Mouse (Mus musculus) midbrain, embryonic 16.5 days (tissue): ENCODE data around the gene Mast1. TPM values are rescaled to one million over a fixed set of nuclear protein-coding genes. Genes with fewer than 3 reads are reported as not detected.

Experiments used
- ATAC-seq: fragments of 200-750 bp; cut with Nextera tagmentation; 2 replicates; pipeline ENCODE4 v1.8.0; 2017; ENCODE audit warnings: moderate TSS enrichment
- H3K27ac ChIP-seq: fragments of 300-500 bp; sonication (generic); 2 replicates; pipeline ENCODE4 v1.5.1; 2014; ENCODE audit warnings: mild to moderate bottlenecking, low read length, mixed read lengths
- H3K27me3 ChIP-seq: fragments of 300-500 bp; sonication (generic); 2 replicates; pipeline ENCODE4 v1.6.1; 2014; ENCODE audit warnings: low read depth, low read length, mixed read lengths; ENCODE audit not compliant: control insufficient read depth, insufficient read depth
- H3K36me3 ChIP-seq: fragments of 300-500 bp; sonication (generic); 2 replicates; pipeline ENCODE4 v1.6.1; 2014; ENCODE audit warnings: mild to moderate bottlenecking, low read length, moderate library complexity, mixed read lengths; ENCODE audit not compliant: control insufficient read depth, insufficient read depth
- H3K4me1 ChIP-seq: fragments of 300-500 bp; sonication (generic); 2 replicates; pipeline ENCODE4 v1.6.1; 2014; ENCODE audit warnings: mild to moderate bottlenecking, low read length, mixed read lengths; ENCODE audit not compliant: control insufficient read depth, insufficient read depth
- H3K4me2 ChIP-seq: fragments of 300-500 bp; sonication (generic); 2 replicates; pipeline ENCODE4 v1.6.1; 2014; ENCODE audit warnings: mild to moderate bottlenecking, low read length, mixed read lengths
- H3K4me3 ChIP-seq: fragments of 300-500 bp; sonication (generic); 2 replicates; pipeline ENCODE4 v1.5.1; 2014; ENCODE audit warnings: low read depth, mild to moderate bottlenecking, low read length, moderate library complexity, mixed read lengths
- H3K9ac ChIP-seq: fragments of 300-500 bp; sonication (generic); 2 replicates; pipeline ENCODE4 v1.6.1; 2014; ENCODE audit warnings: low read depth, low read length, mixed read lengths
- H3K9me3 ChIP-seq: fragments of 300-500 bp; sonication (generic); replicated peaks from 2 replicates; pipeline ENCODE4 v1.6.1; 2014; ENCODE audit warnings: mild to moderate bottlenecking, low read length, mixed read lengths; ENCODE audit not compliant: control insufficient read depth, poor library complexity, severe bottlenecking
- WGBS: fragments of 180-500 bp; shearing (Covaris S2); extraction: QIAGEN DNeasy Blood & Tissue Kit; methylation state at CpG from one replicate; pipeline ENCODE4 v1.1.7; 2014; 5-methylcytosine and 5-hydroxymethylcytosine counted together
- polyA plus RNA-seq: library from polyadenylated mRNA; unstranded; fragments of >200 nt; fragmentation: Nextera tagmentation; extraction: Ambion mirVana; gene quantifications from 2 replicates; pipeline ENCODE4 v1.2.1, GENCODE M21; 2015

Mast1 gene
- polyA plus RNA-seq, 1 experiment from 2014 or later = 85.7 TPM

DNA sequence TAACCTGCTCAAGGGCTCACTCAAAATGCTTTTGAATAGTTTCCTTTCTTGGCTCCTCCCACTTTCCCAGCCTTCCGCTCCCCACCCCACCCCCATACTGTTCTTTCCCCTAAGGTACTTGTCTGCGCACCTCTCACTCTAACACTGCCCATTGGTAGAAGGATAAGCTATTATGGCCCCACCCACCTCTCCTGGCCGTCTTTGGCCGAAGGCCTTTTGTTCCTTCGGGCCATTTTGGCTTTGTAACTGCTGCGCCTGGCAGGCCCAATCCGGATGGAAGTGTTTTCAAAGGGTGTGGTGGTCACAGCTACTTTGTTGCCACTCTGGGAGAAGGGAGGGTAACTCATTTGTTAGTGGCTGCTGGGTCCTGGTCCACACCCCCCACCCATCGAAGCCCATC is 21.9 kb downstream of the Mast1 start:
- peaks cover 2% of the 10 kb centered on the region; the same call in 1 of the 2 replicates for H3K4me1 ChIP-seq
- H3K27me3 ChIP-seq = peaks cover 9% of the 10 kb centered on the region; the same call in 1 of the 2 replicates
- peaks cover 70% of the 10 kb centered on the region for H3K36me3 ChIP-seq
- no peak overlapping the region for H3K27ac ChIP-seq
- H3K4me2 ChIP-seq = no peak overlapping the region
- 90% methylated on average over 8 of the region's 8 CpGs for WGBS
- no peak overlapping the region for H3K9ac ChIP-seq
- H3K9me3 ChIP-seq = no peaks in the 10 kb centered on the region
- no peak overlapping the region for H3K4me3 ChIP-seq
- ATAC-seq = no peak

DNA sequence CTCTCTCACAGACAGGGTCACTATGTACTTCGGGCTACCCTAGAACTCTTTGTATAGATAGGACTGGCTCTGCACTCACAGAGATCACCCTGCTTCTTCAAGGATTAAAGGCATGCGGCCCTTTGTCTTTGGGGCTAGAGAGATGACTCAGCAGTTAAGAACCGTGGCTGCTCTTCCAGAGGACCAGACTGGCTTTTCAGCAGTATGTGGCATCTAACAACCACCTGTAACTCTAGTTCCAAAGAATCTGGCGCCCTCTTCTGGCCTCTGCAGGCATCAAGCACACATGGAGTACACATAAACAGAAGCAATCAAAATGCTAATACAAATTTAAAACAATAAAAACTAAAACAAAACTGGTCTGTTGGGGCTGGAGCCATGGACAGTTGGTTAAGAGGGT is 23.2 kb downstream of the Mast1 start:
- Histone ChIP-seq H3K36me3 (peaks cover 61% of the 10 kb centered on the region), H3K27ac (no peak overlapping the region), H3K4me3 (no peak overlapping the region), H3K9me3 (no peaks in the 10 kb centered on the region), H3K4me2 (no peak overlapping the region), H3K9ac (no peak overlapping the region), H3K4me1 (peaks cover 2% of the 10 kb centered on the region; the same call in 1 of the 2 replicates), H3K27me3 (peaks cover 11% of the 10 kb centered on the region; the same call in 1 of the 2 replicates)
- no peak for ATAC-seq
- WGBS = 36% methylated on average over 4 of the region's 4 CpGs

DNA sequence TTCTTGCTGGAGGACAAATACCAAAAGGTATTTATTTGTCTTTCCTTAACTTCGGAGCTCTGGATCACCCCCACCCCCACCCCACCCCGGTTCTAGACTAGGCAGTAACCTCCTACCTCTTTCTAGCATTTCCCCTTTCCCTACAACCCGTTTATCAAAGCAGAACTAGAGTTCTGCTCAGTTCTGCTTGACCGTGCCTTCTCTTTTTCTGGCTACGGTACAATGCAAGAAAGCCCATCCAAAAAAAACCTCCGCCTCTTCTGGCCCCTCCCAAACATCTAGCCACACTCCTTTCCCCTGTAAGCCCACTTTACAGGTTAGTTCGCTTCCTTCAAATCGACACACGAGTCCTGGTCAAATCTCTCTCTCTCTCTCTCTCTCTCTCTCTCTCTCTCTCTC is 23.7 kb downstream of the Mast1 start:
- WGBS = 16% methylated on average over 9 of the region's 9 CpGs
- ATAC-seq = no peak
- Histone ChIP-seq H3K36me3 (peaks cover 58% of the 10 kb centered on the region), H3K9ac (no peak overlapping the region), H3K9me3 (no peaks in the 10 kb centered on the region), H3K4me2 (peak overlapping the region; percentile 44), H3K4me3 (no peak overlapping the region), H3K4me1 (peaks cover 2% of the 10 kb centered on the region; the same call in 1 of the 2 replicates), H3K27me3 (peaks cover 11% of the 10 kb centered on the region; the same call in 1 of the 2 replicates), H3K27ac (no peak overlapping the region)

DNA sequence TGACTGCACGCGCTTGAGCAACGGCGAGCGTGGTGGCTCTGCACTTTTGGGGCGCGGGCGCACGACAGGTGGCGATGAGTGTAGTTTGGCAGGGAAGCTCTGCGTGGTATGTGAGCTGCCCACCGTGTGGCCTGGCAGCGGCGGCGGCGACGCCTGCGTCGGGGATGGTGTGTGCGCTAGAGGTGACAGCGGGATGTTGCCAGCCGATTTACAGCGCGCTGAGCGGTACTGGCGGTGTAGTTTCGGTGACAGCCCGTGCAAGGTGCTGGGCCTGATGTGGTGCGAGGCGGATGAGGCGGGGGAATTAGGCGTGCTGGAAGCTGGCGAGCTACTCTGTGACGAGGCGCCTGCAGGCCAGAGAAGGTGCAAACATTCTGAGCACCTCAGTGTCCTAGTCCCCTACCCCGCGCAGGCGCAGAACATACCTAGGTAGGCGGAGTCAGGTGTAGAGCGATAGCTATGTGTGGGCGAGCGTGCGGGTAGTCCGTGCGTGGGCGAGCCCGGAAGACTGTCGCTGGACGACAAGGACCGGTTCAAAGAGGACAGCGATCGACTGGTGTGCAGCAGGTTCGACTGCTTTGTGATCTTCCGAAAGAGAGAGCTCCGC is 24.2 kb downstream of the Mast1 start:
- H3K9ac ChIP-seq = no peak overlapping the region; the same call in 1 of the 2 replicates
- H3K4me1 ChIP-seq = peaks cover 2% of the 10 kb centered on the region; the same call in 1 of the 2 replicates
- H3K27ac ChIP-seq = no peak overlapping the region
- 6% methylated on average over 55 of the region's 55 CpGs for WGBS
- H3K4me2 ChIP-seq = peak overlapping the region; percentile 44
- no peaks in the 10 kb centered on the region for H3K9me3 ChIP-seq
- H3K4me3 ChIP-seq = no peak overlapping the region; the same call in 1 of the 2 replicates
- H3K36me3 ChIP-seq = peaks cover 53% of the 10 kb centered on the region
- peaks cover 11% of the 10 kb centered on the region; the same call in 1 of the 2 replicates for H3K27me3 ChIP-seq
- no peak; the same call in 1 of the 2 replicates for ATAC-seq

DNA sequence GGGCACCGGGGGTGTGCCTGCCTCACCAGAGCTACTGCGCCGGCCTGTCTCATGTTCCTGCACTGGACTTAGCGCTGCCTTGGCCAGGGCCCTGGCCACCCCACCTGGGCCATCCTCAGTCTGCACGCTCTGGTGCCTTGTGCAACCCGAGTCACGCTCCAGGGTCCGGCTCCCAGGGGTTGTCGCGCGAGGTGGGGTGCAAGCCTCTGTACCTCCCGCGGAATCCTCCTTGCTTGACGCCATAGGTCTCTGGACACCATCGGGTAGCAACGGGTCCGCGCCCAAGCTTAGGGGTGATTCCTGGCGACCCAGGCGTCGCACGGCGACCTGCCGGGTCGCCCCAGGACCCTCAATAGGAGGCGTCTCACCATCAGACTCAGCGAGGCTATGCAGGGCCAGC is 24.8 kb downstream of the Mast1 start:
- Histone ChIP-seq H3K27me3 (peaks cover 11% of the 10 kb centered on the region; the same call in 1 of the 2 replicates), H3K9me3 (no peaks in the 10 kb centered on the region), H3K4me1 (peaks cover 2% of the 10 kb centered on the region; the same call in 1 of the 2 replicates), H3K27ac (no peak overlapping the region), H3K4me3 (no peak overlapping the region), H3K36me3 (peaks cover 48% of the 10 kb centered on the region), H3K9ac (no peak overlapping the region), H3K4me2 (no peak overlapping the region; the same call in 1 of the 2 replicates)
- ATAC-seq = no peak
- 24% methylated on average over 27 of the region's 27 CpGs for WGBS

DNA sequence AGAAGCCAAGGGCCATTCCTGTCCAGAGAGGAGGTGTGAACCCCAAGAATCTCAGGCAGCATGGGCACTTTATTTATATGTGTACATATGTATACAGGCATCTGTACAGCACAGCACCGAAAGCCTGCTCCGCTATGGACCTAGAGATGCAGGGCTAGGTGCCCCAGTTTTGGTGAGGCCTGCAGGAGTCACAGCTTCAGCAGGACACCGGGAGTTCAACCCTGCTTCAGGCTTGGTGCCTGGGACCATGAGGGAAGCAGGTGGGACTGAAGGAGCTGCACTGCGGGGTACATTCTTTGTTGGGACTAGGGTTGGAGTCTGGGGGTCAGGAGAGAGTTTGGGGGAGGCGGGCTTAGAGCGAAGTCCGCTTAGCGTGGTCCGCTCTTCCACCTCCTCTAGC is 25.3 kb downstream of the Mast1 start:
- peaks cover 11% of the 10 kb centered on the region; the same call in 1 of the 2 replicates for H3K27me3 ChIP-seq
- H3K4me2 ChIP-seq = no peak overlapping the region
- WGBS = 78% methylated on average over 9 of the region's 9 CpGs
- peaks cover 2% of the 10 kb centered on the region; the same call in 1 of the 2 replicates for H3K4me1 ChIP-seq
- no peak overlapping the region for H3K4me3 ChIP-seq
- peaks cover 44% of the 10 kb centered on the region for H3K36me3 ChIP-seq
- H3K9me3 ChIP-seq = no peaks in the 10 kb centered on the region
- no peak overlapping the region for H3K27ac ChIP-seq
- no peak overlapping the region for H3K9ac ChIP-seq
- ATAC-seq = no peak

DNA sequence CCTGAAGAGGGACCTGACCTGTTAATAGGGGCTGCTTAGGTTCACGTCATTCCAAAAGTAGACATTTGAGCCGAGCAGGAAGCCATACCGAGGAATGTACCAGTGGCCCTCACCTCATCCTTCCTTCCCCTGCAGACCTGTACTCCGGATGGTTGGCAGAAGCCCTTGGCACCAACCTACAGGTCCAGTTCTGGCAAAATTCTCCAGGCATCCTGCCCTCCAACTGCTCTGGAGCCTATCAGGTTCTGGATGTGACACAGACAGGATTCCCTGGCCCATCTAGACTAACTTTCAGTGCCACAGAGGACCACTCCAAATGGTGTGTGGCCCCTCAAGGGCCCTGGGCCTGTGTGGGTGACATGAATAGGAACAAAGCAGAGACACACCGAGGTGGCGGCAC is 26.6 kb downstream of the Mast1 start:
- no peak overlapping the region for H3K9ac ChIP-seq

DNA sequence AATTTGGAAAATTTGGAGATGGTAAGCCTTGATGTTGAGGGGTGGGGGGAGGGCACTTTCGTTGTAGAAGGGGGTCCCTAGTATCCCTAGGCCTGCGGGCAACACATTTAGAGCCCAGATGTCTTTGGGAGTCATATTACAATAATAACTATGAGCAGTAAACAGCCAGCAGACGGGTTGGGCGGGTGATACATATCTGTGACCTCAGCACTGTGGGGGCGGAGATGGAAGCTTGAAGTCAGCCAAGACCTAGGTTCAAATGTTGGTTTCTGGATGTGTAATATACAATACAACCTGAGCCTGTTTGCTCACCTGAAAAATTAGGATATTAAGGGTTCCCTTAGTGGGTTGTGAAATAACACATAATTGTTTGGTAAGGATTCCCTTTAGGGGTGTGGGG is 27.2 kb downstream of the Mast1 start:
- Histone ChIP-seq H3K4me2 (no peak overlapping the region), H3K4me3 (no peak overlapping the region), H3K27me3 (peaks cover 11% of the 10 kb centered on the region; the same call in 1 of the 2 replicates), H3K27ac (no peak overlapping the region), H3K4me1 (peaks cover 2% of the 10 kb centered on the region; the same call in 1 of the 2 replicates), H3K36me3 (peaks cover 27% of the 10 kb centered on the region), H3K9ac (no peak overlapping the region), H3K9me3 (no peaks in the 10 kb centered on the region)
- no peak for ATAC-seq
- 90% methylated on average over 5 of the region's 5 CpGs for WGBS

More for the DNA sequence above, 26.6 kb downstream of the Mast1 start:
- 93% methylated on average over 6 of the region's 6 CpGs for WGBS
- ATAC-seq = no peak
- Histone ChIP-seq H3K4me1 (peaks cover 2% of the 10 kb centered on the region; the same call in 1 of the 2 replicates), H3K4me3 (no peak overlapping the region), H3K4me2 (no peak overlapping the region), H3K9me3 (no peaks in the 10 kb centered on the region), H3K27ac (no peak overlapping the region), H3K27me3 (peaks cover 11% of the 10 kb centered on the region; the same call in 1 of the 2 replicates), H3K36me3 (peaks cover 32% of the 10 kb centered on the region)

DNA sequence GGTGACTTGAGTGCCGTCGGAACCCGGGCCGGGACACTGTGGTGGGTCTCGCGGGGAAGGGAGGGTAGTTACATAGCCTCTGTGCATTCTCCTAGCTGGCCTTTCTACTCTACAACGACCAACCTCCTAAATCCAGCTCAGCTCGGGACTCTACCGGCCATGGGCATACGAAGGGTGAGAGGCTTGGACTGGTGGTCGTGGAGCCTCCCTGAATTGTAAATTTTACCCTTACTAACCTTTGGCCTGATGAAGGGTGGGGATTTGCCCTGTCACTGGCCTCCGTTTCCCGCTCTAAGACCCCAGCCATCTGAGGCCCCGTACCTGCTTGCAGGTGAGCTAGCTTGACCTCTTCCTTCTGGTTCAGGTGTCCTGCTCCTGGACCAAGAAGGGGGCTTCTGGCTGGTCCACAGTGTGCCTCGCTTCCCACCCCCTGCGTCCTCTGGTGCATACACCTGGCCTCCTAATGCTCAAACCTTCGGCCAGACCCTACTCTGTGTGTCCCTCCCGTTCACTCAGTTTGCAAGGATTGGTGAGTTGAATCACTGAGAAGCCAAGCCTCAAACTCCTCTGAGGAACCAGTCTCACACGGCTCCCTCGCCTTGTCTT is 27.9 kb downstream of the Mast1 start:
- Histone ChIP-seq H3K4me3 (peak overlapping the region; percentile 29; the same call in 1 of the 2 replicates), H3K27me3 (peaks cover 11% of the 10 kb centered on the region; the same call in 1 of the 2 replicates), H3K4me1 (peaks cover 2% of the 10 kb centered on the region; the same call in 1 of the 2 replicates), H3K36me3 (peaks cover 27% of the 10 kb centered on the region), H3K9me3 (no peaks in the 10 kb centered on the region), H3K4me2 (peak overlapping the region; percentile 52), H3K27ac (no peak overlapping the region), H3K9ac (0 out of 2 replicates have a peak overlapping the region, but pooled peaks have one; percentile 38)
- 50% methylated on average over 20 of the region's 20 CpGs for WGBS
- no peak; the same call in none of the 2 replicates for ATAC-seq
